Mouse (Mus musculus) midbrain, embryonic 14.5 days (tissue): ENCODE measurements around the gene Dusp23. TPM values are rescaled to one million over a fixed set of nuclear protein-coding genes. Genes with fewer than 3 reads are reported as not detected.
A peak's percentile ranks its signal among the peaks of the same experiment; 100 is the strongest.

ENCODE experiments used
- ATAC-seq: fragments of 200-750 bp; cut with Nextera tagmentation; 2 replicates; pipeline ENCODE4 v1.8.0; 2017; ENCODE audit warnings: moderate number of reproducible peaks, moderate library complexity; ENCODE audit not compliant: low FRiP score, low TSS enrichment
- DNase-seq: peaks from one replicate; pipeline ENCODE4 v3.0.0-alpha.2; 2015
- H3K27ac ChIP-seq: fragments of 300-500 bp; sonication (generic); replicated peaks from 2 replicates; pipeline ENCODE4 v1.5.1; 2014; ENCODE audit warnings: mild to moderate bottlenecking, low read depth, low read length, moderate library complexity
- H3K27me3 ChIP-seq: fragments of 300-500 bp; sonication (generic); 2 replicates; pipeline ENCODE4 v1.6.1; 2014; ENCODE audit warnings: low read length, control low read depth, mixed read lengths; ENCODE audit not compliant: control insufficient read depth, insufficient read depth
- H3K36me3 ChIP-seq: fragments of 300-500 bp; sonication (generic); 2 replicates; pipeline ENCODE4 v1.6.1; 2014; ENCODE audit warnings: low read length, control low read depth; ENCODE audit not compliant: control insufficient read depth, insufficient read depth
- H3K4me1 ChIP-seq: fragments of 300-500 bp; sonication (generic); 2 replicates; pipeline ENCODE4 v1.6.1; 2014; ENCODE audit warnings: mild to moderate bottlenecking, antibody characterized with exemption, low read length, control low read depth; ENCODE audit not compliant: control insufficient read depth, insufficient read depth
- H3K4me2 ChIP-seq: fragments of 300-500 bp; sonication (generic); 2 replicates; pipeline ENCODE4 v1.6.1; 2014; ENCODE audit warnings: mild to moderate bottlenecking, low read length, moderate library complexity
- H3K4me3 ChIP-seq: fragments of 300-500 bp; sonication (generic); replicated peaks from 2 replicates; pipeline ENCODE4 v1.5.1; 2014; ENCODE audit warnings: low read depth, low read length
- H3K9ac ChIP-seq: fragments of 300-500 bp; sonication (generic); replicated peaks from 2 replicates; pipeline ENCODE4 v1.6.1; 2014; ENCODE audit warnings: mild to moderate bottlenecking, low read length, moderate library complexity
- H3K9me3 ChIP-seq: fragments of 300-500 bp; sonication (generic); 2 replicates; pipeline ENCODE4 v1.6.1; 2016; ENCODE audit warnings: low read length, control low read depth, mixed read lengths; ENCODE audit not compliant: control insufficient read depth
- WGBS: fragments of 180-500 bp; shearing (Covaris S2); extraction: QIAGEN DNeasy Blood & Tissue Kit; methylation state at CpG from one replicate; pipeline ENCODE4 v1.1.7; 2014; 5-methylcytosine and 5-hydroxymethylcytosine counted together
- polyA plus RNA-seq: library from polyadenylated mRNA; unstranded; fragments of >200 nt; fragmentation: Nextera tagmentation; extraction: Ambion mirVana; gene quantifications from 2 replicates; pipeline ENCODE4 v1.2.1, GENCODE M21; 2014

Gene Dusp23
- polyA plus RNA-seq, 1 experiment from 2014 or later: 8.7 TPM

DNA sequence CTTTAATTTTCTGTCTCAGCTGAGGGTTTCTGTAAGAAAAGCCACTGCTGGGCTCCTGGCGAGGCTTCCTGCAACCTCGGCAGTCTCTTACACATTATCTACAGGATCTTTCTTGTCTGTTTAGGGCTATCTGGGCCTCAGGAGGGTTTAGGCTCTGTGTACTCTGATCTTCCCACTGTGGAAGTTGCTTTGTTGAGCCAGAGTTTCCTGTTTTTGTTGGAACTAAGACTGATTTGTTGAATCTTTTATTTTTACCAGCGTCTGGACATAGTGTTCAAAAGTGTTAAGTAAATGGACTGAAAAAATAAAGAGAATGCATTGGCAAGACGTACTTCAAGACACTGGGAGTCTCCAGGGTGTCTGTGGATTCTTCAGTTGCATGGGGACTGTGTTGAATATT, 2.5 kb upstream of the Dusp23 start:
- no peaks in the 10 kb centered on the region for H3K27me3 ChIP-seq
- no peak overlapping the region for H3K9ac ChIP-seq
- DNase-seq (no peak), ATAC-seq (no peak)
- 78% methylated on average over 4 of the region's 4 CpGs for WGBS
- H3K9me3 ChIP-seq: no peaks in the 10 kb centered on the region
- H3K4me2 ChIP-seq: no peak overlapping the region
- no peak overlapping the region for H3K4me3 ChIP-seq
- no peaks in the 10 kb centered on the region for H3K4me1 ChIP-seq
- H3K27ac ChIP-seq: no peak overlapping the region
- H3K36me3 ChIP-seq: no peaks in the 10 kb centered on the region

DNA sequence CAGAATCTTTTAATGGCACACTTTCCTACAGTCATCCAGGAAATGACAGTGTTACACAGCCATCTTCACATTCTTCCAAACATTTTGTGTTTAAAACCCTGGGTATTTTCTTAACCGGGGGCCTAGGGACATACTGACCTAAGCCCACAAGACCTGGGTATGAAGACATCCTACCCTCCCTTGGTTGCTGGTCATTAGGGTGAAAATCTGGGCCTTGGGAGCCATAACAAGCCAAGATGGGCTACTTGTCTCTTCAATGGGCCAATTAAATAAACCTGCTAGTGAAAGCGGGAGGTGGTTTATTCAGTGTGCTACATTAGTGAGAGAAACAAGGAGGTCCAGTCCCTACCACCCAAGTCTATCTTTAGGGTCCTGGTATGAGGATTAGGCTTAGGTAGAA, 1.4 kb upstream of the Dusp23 start:
- ATAC-seq: no peak
- no peaks in the 10 kb centered on the region for H3K27me3 ChIP-seq
- H3K9me3 ChIP-seq: no peaks in the 10 kb centered on the region
- H3K9ac ChIP-seq: no peak overlapping the region
- H3K27ac ChIP-seq: no peak overlapping the region
- H3K4me3 ChIP-seq: no peak overlapping the region
- H3K4me2 ChIP-seq: no peak overlapping the region
- 92% methylated on average over 2 of the region's 2 CpGs for WGBS
- H3K36me3 ChIP-seq: no peaks in the 10 kb centered on the region
- H3K4me1 ChIP-seq: no peaks in the 10 kb centered on the region
- no peak for DNase-seq

DNA sequence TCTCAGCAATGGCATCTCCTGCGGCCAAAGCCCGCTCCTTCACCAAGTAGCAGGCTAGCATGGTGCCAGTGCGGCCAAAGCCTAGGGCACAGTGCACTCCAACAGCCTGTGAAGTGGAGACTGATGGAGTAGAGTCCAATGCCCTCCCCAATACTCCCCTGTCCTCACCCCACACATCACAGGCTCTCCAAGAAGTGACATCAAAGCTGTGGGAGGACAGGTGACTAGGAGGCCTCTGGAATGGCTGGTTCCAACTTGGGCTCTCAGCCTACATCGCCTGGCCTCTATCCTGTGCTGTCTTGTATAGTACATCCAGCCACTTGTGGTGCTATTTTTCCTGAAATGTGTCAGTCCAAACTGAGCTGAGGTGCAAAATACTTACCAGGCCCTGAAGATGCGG, 1.0 kb downstream of the Dusp23 start:
- no peaks in the 10 kb centered on the region for H3K36me3 ChIP-seq
- 86% methylated on average over 5 of the region's 5 CpGs for WGBS
- H3K9me3 ChIP-seq: no peaks in the 10 kb centered on the region
- H3K9ac ChIP-seq: no peak overlapping the region
- H3K27ac ChIP-seq: no peak overlapping the region
- no peak overlapping the region for H3K4me3 ChIP-seq
- H3K4me1 ChIP-seq: no peaks in the 10 kb centered on the region
- no peak for ATAC-seq
- H3K4me2 ChIP-seq: peak overlapping the region; percentile 75; the same call in 1 of the 2 replicates
- H3K27me3 ChIP-seq: no peaks in the 10 kb centered on the region
- DNase-seq: no peak

DNA sequence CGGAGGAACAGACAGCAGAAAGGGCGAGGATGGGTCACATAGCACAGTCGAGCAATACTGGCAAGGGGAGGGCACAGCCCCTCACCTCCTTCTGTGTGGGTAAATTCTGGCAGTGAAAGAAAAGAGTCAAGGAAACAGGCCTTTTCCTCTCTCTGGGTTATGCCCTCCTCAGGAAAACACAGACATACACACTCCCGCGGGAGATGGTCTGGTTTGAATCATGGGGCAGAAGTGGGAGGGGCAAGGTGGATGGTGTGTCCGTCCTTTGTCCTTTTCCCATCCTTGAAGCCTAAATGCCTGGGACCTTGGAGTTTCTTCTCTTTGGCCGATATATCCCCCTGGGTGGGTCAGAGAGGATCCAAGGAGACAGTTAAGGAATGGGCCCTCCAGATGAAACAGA, 2.9 kb downstream of the Dusp23 start:
- ATAC-seq (no peak), DNase-seq (no peak)
- Histone ChIP-seq H3K9ac (no peak overlapping the region), H3K4me3 (no peak overlapping the region), H3K4me2 (no peak overlapping the region), H3K27ac (no peak overlapping the region), H3K4me1 (no peaks in the 10 kb centered on the region), H3K27me3 (no peaks in the 10 kb centered on the region), H3K9me3 (no peaks in the 10 kb centered on the region), H3K36me3 (no peaks in the 10 kb centered on the region)
- 79% methylated on average over 7 of the region's 7 CpGs for WGBS

DNA sequence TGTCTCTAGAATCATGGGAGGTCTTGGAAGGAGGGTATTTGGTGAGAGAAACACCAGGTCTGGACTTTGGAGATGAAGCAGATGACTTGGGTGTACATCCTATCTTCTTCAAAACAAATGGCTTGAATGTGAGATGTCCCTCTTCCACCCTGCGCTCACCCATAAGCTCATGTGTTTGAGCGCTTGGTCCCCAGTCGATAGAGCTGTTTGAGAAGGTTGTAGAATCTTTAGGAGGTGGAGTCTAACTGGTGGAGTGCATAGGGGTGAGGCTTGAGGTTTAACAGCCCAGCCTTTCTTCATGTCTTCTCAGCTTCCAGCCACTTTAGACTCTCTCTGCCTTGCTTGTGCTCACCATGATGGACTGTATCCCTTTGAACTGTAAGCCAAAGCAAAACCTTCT, 6.5 kb downstream of the Dusp23 start:
- Histone ChIP-seq H3K36me3 (no peaks in the 10 kb centered on the region), H3K4me3 (no peak overlapping the region), H3K9ac (no peak overlapping the region), H3K9me3 (no peaks in the 10 kb centered on the region), H3K4me1 (no peaks in the 10 kb centered on the region), H3K4me2 (no peak overlapping the region), H3K27me3 (no peaks in the 10 kb centered on the region), H3K27ac (no peak overlapping the region)
- WGBS: 93% methylated on average over 3 of the region's 3 CpGs
- no peak for ATAC-seq
- DNase-seq: no peak

DNA sequence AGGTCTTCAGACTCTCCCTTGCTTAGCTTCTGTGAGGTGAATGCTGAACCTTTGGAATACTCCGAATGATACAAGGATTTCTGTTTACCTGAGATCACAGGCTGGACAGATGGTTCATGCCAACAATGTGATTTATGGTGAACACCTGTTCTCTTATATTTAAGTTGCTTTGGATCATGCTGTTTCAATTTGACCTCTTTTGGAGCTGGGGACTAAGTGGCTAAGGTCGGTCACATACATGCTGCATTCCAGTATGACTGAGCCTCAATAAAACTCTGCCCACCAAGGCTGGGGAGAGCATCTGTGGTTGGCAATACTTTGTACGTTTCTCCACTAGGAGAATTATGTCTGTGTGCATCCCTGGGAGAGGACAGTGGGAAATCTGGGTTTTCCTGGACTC, 8.7 kb downstream of the Dusp23 start:
- Histone ChIP-seq H3K36me3 (no peaks in the 10 kb centered on the region), H3K9ac (no peak overlapping the region), H3K4me2 (no peak overlapping the region), H3K9me3 (no peaks in the 10 kb centered on the region), H3K4me3 (no peak overlapping the region), H3K27ac (no peak overlapping the region), H3K4me1 (no peaks in the 10 kb centered on the region), H3K27me3 (no peaks in the 10 kb centered on the region)
- 84% methylated on average over 3 of the region's 3 CpGs for WGBS
- no peak for ATAC-seq
- DNase-seq: no peak

DNA sequence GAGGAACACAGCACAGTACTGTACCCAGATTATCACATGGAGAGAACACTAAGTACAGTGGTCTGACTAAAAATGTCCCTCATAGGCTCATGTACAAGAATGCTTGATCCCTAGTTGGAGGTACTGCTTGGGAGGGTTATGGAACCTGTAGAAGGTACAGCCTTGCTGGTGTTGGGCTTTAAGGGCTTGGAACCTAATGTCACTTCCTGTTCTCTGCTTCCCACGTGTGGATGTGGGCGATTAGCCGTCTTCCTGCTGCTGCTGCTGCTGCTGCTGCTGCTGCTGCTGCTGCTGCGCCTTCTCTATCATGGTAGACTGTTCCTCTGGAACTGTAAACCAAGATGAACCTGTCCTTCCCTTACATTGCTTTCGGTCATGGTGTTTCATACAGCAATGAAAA, 9.2 kb downstream of the Dusp23 start:
- H3K36me3 ChIP-seq: no peaks in the 10 kb centered on the region
- H3K27me3 ChIP-seq: no peaks in the 10 kb centered on the region
- DNase-seq (no peak), ATAC-seq (no peak)
- H3K27ac ChIP-seq: no peak overlapping the region
- WGBS: 80% methylated on average over 5 of the region's 5 CpGs
- no peak overlapping the region for H3K4me2 ChIP-seq
- no peaks in the 10 kb centered on the region for H3K9me3 ChIP-seq
- H3K4me3 ChIP-seq: no peak overlapping the region
- H3K4me1 ChIP-seq: no peaks in the 10 kb centered on the region
- H3K9ac ChIP-seq: no peak overlapping the region

DNA sequence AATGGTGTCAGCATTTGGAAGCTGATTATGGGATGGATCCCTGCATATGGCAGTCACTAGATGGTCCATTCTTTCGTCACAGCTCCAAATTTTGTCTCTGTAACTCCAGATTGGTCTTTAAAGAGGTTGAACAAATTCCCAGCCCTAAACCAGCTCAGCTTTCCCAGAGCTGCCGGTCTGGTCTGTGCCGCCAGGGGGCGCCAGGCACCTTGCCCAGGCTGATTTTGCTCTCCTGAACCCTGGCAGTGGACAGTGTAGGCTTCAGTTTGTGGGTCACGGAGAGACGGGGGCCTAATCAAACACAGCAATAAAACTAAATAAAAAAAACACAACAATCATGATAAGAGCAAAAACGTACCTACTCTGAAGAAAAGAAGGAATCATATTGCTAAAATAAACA, 13.5 kb downstream of the Dusp23 start:
- H3K9ac ChIP-seq: no peak overlapping the region
- no peak overlapping the region for H3K4me2 ChIP-seq
- no peaks in the 10 kb centered on the region for H3K27me3 ChIP-seq
- H3K4me1 ChIP-seq: peaks cover 16% of the 10 kb centered on the region
- DNase-seq (peak; percentile 69), ATAC-seq (no peak)
- H3K27ac ChIP-seq: no peak overlapping the region
- no peaks in the 10 kb centered on the region for H3K9me3 ChIP-seq
- no peaks in the 10 kb centered on the region for H3K36me3 ChIP-seq
- H3K4me3 ChIP-seq: no peak overlapping the region
- WGBS: 18% methylated on average over 7 of the region's 7 CpGs

DNA sequence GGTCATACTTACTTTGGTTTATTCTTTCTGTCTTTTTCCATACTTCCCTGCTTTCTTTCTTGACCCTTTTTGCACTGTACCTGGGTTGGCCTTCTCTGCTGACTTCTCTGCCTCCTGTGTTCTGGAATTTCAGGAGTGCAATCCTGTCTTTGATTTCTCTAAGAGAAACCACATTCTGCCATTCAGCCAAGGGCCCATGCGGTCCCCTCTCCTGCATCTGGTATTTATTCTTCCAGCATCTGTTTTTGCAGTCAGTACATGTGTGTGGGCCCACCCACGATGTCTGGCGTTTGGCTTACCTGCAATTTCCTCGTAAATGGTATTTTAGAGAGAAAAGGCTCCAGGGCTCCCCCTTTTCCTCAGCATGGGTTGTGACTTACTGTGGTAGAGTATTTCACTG, 14.6 kb downstream of the Dusp23 start:
- 88% methylated on average over 4 of the region's 4 CpGs for WGBS
- ATAC-seq: no peak
- Histone ChIP-seq H3K9me3 (no peaks in the 10 kb centered on the region), H3K4me1 (peaks cover 16% of the 10 kb centered on the region), H3K9ac (no peak overlapping the region), H3K27ac (no peak overlapping the region), H3K4me3 (no peak overlapping the region), H3K36me3 (no peaks in the 10 kb centered on the region), H3K4me2 (no peak overlapping the region), H3K27me3 (no peaks in the 10 kb centered on the region)
- no peak for DNase-seq
